Mouse (Mus musculus) intestine, embryonic 16.5 days (tissue): ENCODE measurements around the gene Gm29427. TPM values are rescaled to one million over a fixed set of nuclear protein-coding genes. Genes with fewer than 3 reads are reported as not detected.

Experiments
- ATAC-seq: fragments of 200-750 bp; cut with Nextera tagmentation; 2 replicates; pipeline ENCODE4 v1.8.0; 2017; ENCODE audit warnings: moderate TSS enrichment, moderate library complexity
- H3K27ac ChIP-seq: fragments of 300-500 bp; sonication (generic); 2 replicates; pipeline ENCODE4 v1.5.1; 2014; ENCODE audit warnings: mild to moderate bottlenecking, low read length
- H3K27me3 ChIP-seq: fragments of 300-500 bp; sonication (generic); replicated peaks from 2 replicates; pipeline ENCODE4 v1.6.1; 2014; ENCODE audit warnings: low read length, control low read depth, mixed read lengths; ENCODE audit not compliant: control insufficient read depth, insufficient read depth
- H3K36me3 ChIP-seq: fragments of 300-500 bp; sonication (generic); 2 replicates; pipeline ENCODE4 v1.6.1; 2014; ENCODE audit warnings: low read length, control low read depth; ENCODE audit not compliant: control insufficient read depth, insufficient read depth
- H3K4me1 ChIP-seq: fragments of 300-500 bp; sonication (generic); 2 replicates; pipeline ENCODE4 v1.6.1; 2014; ENCODE audit warnings: low read length, control low read depth, mixed read lengths; ENCODE audit not compliant: control insufficient read depth, insufficient read depth
- H3K4me2 ChIP-seq: fragments of 300-500 bp; sonication (generic); 2 replicates; pipeline ENCODE4 v1.6.1; 2014; ENCODE audit warnings: low read depth, low read length, control low read depth
- H3K4me3 ChIP-seq: fragments of 300-500 bp; sonication (generic); 2 replicates; pipeline ENCODE4 v1.5.1; 2014; ENCODE audit warnings: mild to moderate bottlenecking, low read length
- H3K9ac ChIP-seq: fragments of 300-500 bp; sonication (generic); 2 replicates; pipeline ENCODE4 v1.6.1; 2014; ENCODE audit warnings: low read depth, low read length
- H3K9me3 ChIP-seq: fragments of 300-500 bp; sonication (generic); 2 replicates; pipeline ENCODE4 v1.6.1; 2016; ENCODE audit warnings: low read length, control low read depth; ENCODE audit not compliant: control insufficient read depth
- WGBS: fragments of 180-500 bp; shearing (Covaris S2); extraction: QIAGEN DNeasy Blood & Tissue Kit; methylation state at CpG from one replicate; pipeline ENCODE4 v1.1.7; 2014; 5-methylcytosine and 5-hydroxymethylcytosine counted together
- polyA plus RNA-seq: library from polyadenylated mRNA; unstranded; fragments of >200 nt; fragmentation: Nextera tagmentation; extraction: Ambion mirVana; gene quantifications from 2 replicates; pipeline ENCODE4 v1.2.1, GENCODE M21; 2015

Gm29427 gene
- 0.07 TPM in 1 of 2 replicates, not detected in the other for polyA plus RNA-seq

- H3K4me1 ChIP-seq: peaks cover 18% of the 10 kb centered on the region
- no peaks in the 10 kb centered on the region for H3K9me3 ChIP-seq
- H3K27me3 ChIP-seq: no peaks in the 10 kb centered on the region
- H3K9ac ChIP-seq: peak within 1 kb of the TSS; percentile 99
- ATAC-seq: peak; percentile 97
- H3K4me2 ChIP-seq: peak within 1 kb of the TSS; percentile 79
- H3K36me3 ChIP-seq: 0 out of 2 replicates have a peak, but pooled peaks cover 3% of the 10 kb centered on the region
- under 1% methylated on average over 38 of the region's 38 CpGs for WGBS
- peak within 1 kb of the TSS; percentile 98 for H3K4me3 ChIP-seq
- peak within 1 kb of the TSS; percentile 86 for H3K27ac ChIP-seq
Observed at GRCm38 (mm10) chr1:130715561-130716217, at the start of gene Gm29427. TSS of gene Gm29427 (minus strand) at chr1:130715799.

GRCm38 (mm10) chr1:130764027-130764461, 48.4 kb upstream of the Gm29427 start:
- no peaks in the 10 kb centered on the region for H3K36me3 ChIP-seq
- H3K9ac ChIP-seq: peak overlapping the region; percentile 25; the same call in 1 of the 2 replicates
- H3K27me3 ChIP-seq: no peaks in the 10 kb centered on the region
- peak overlapping the region; percentile 7; the same call in 1 of the 2 replicates for H3K4me3 ChIP-seq
- peaks cover 9% of the 10 kb centered on the region for H3K4me1 ChIP-seq
- 48% methylated on average over 12 of the region's 12 CpGs for WGBS
- peak overlapping the region; percentile 71 for H3K27ac ChIP-seq
- H3K9me3 ChIP-seq: no peaks in the 10 kb centered on the region
- H3K4me2 ChIP-seq: peak overlapping the region; percentile 44
- peak; percentile 92 for ATAC-seq

GRCm38 (mm10) chr1:130762045-130762760, 46.6 kb upstream of the Gm29427 start:
- no peak overlapping the region for H3K27ac ChIP-seq
- no peaks in the 10 kb centered on the region for H3K36me3 ChIP-seq
- no peaks in the 10 kb centered on the region for H3K9me3 ChIP-seq
- no peak for ATAC-seq
- peaks cover 9% of the 10 kb centered on the region for H3K4me1 ChIP-seq
- no peaks in the 10 kb centered on the region for H3K27me3 ChIP-seq
- no peak overlapping the region for H3K4me2 ChIP-seq
- no peak overlapping the region for H3K4me3 ChIP-seq
- 72% methylated on average over 3 of the region's 3 CpGs for WGBS
- no peak overlapping the region for H3K9ac ChIP-seq

- H3K9ac ChIP-seq: no peak overlapping the region
- no peak overlapping the region for H3K4me2 ChIP-seq
- H3K36me3 ChIP-seq: no peaks in the 10 kb centered on the region
- no peaks in the 10 kb centered on the region for H3K9me3 ChIP-seq
- H3K27me3 ChIP-seq: no peaks in the 10 kb centered on the region
- ATAC-seq: no peak
- peaks cover 9% of the 10 kb centered on the region for H3K4me1 ChIP-seq
- no peak overlapping the region for H3K4me3 ChIP-seq
- WGBS: 74% methylated on average over 1 of the region's 1 CpGs
- H3K27ac ChIP-seq: no peak overlapping the region
Observed at GRCm38 (mm10) chr1:130761597-130761996, 46.0 kb upstream of the Gm29427 start.

- H3K9me3 ChIP-seq: no peaks in the 10 kb centered on the region
Observed at GRCm38 (mm10) chr1:130759689-130760088, 44.1 kb upstream of the Gm29427 start.

GRCm38 (mm10) chr1:130746819-130747218, 31.2 kb upstream of the Gm29427 start:
- no peak for ATAC-seq
- no peak overlapping the region for H3K27ac ChIP-seq
- no peak overlapping the region for H3K4me3 ChIP-seq
- no peak overlapping the region for H3K9ac ChIP-seq
- H3K36me3 ChIP-seq: peaks cover 3% of the 10 kb centered on the region; the same call in 1 of the 2 replicates
- WGBS: 85% methylated on average over 3 of the region's 3 CpGs
- no peaks in the 10 kb centered on the region for H3K27me3 ChIP-seq
- no peak overlapping the region for H3K4me2 ChIP-seq
- H3K9me3 ChIP-seq: no peaks in the 10 kb centered on the region
- peaks cover 10% of the 10 kb centered on the region for H3K4me1 ChIP-seq

More at GRCm38 (mm10) chr1:130759689-130760088, 44.1 kb upstream of the Gm29427 start:
- Histone ChIP-seq H3K36me3 (no peaks in the 10 kb centered on the region), H3K27ac (no peak overlapping the region), H3K9ac (no peak overlapping the region), H3K4me2 (no peak overlapping the region), H3K27me3 (no peaks in the 10 kb centered on the region), H3K4me3 (no peak overlapping the region), H3K4me1 (peaks cover 9% of the 10 kb centered on the region)
- no peak; the same call in 1 of the 2 replicates for ATAC-seq
- 51% methylated on average over 9 of the region's 9 CpGs for WGBS

- H3K36me3 ChIP-seq: peaks cover 3% of the 10 kb centered on the region; the same call in 1 of the 2 replicates
- no peak overlapping the region for H3K27ac ChIP-seq
- no peaks in the 10 kb centered on the region for H3K9me3 ChIP-seq
- H3K4me3 ChIP-seq: no peak overlapping the region
- H3K4me2 ChIP-seq: no peak overlapping the region
- H3K4me1 ChIP-seq: peaks cover 19% of the 10 kb centered on the region
- no peaks in the 10 kb centered on the region for H3K27me3 ChIP-seq
- peak; percentile 18; the same call in 1 of the 2 replicates for ATAC-seq
- H3K9ac ChIP-seq: no peak overlapping the region
- 92% methylated on average over 3 of the region's 3 CpGs for WGBS
Observed at GRCm38 (mm10) chr1:130745591-130745990, 30.0 kb upstream of the Gm29427 start.

- 90% methylated on average over 5 of the region's 5 CpGs for WGBS
- H3K4me2 ChIP-seq: no peak overlapping the region
- no peak overlapping the region for H3K27ac ChIP-seq
- H3K4me1 ChIP-seq: peaks cover 24% of the 10 kb centered on the region
- H3K4me3 ChIP-seq: no peak overlapping the region
- H3K9me3 ChIP-seq: no peaks in the 10 kb centered on the region
- ATAC-seq: no peak
- H3K9ac ChIP-seq: no peak overlapping the region
- no peaks in the 10 kb centered on the region for H3K27me3 ChIP-seq
- peaks cover 3% of the 10 kb centered on the region; the same call in 1 of the 2 replicates for H3K36me3 ChIP-seq
Observed at GRCm38 (mm10) chr1:130744961-130745360, 29.4 kb upstream of the Gm29427 start.

- Histone ChIP-seq H3K4me3 (no peak overlapping the region), H3K36me3 (peaks cover 3% of the 10 kb centered on the region; the same call in 1 of the 2 replicates), H3K4me2 (no peak overlapping the region), H3K4me1 (peaks cover 24% of the 10 kb centered on the region), H3K9ac (no peak overlapping the region), H3K27me3 (no peaks in the 10 kb centered on the region), H3K9me3 (no peaks in the 10 kb centered on the region), H3K27ac (no peak overlapping the region)
- ATAC-seq: no peak
- WGBS: 62% methylated on average over 2 of the region's 2 CpGs
Observed at GRCm38 (mm10) chr1:130744217-130744616, 28.6 kb upstream of the Gm29427 start.
